Mouse (Mus musculus) left cerebral cortex, postnatal 25 days (tissue): ENCODE results near the gene Muc20. TPM values are rescaled to one million over a fixed set of nuclear protein-coding genes. Genes with fewer than 3 reads are reported as not detected.

Source experiments
- DNase-seq, 2 experiments: peaks; one replicate each; pipeline ENCODE4 v3.0.0; 2022; ENCODE audit warnings: low spot score in 2 of 2, mixed read lengths in 1 of 2
- intact Hi-C: fragments of 180-260 bp; cut with DNase I; formaldehyde crosslinking; loops from one replicate; pipeline ENCODE4 v1.15.1; 2025
- total RNA-seq, 2 experiments: library from RNA; stranded (reverse); gene quantifications; 2 replicates each; pipeline ENCODE4 v1.2.3; 2021

Gene Muc20
- total RNA-seq: not detected

- intact Hi-C loops: no loop called here
- no peak for DNase-seq
Observed at GRCm38 (mm10) chr16:32797426-32797689, at the start of gene Muc20. Gene Muc20 (minus strand): TSS chr16:32797435.

- intact Hi-C loops: no loop called here
- no peak for DNase-seq
Observed at GRCm38 (mm10) chr16:32831501-32831900, 34.3 kb upstream of the Muc20 start.

GRCm38 (mm10) chr16:32829104-32829503, 31.9 kb upstream of the Muc20 start:
- DNase-seq: no peak
- intact Hi-C loops: no loop called here

- intact Hi-C loops: no loop called here
- no peak for DNase-seq
Observed at GRCm38 (mm10) chr16:32826521-32826920, 29.3 kb upstream of the Muc20 start.

GRCm38 (mm10) chr16:32825380-32825779, 28.1 kb upstream of the Muc20 start:
- DNase-seq: no peak
- intact Hi-C loops: no loop called here

GRCm38 (mm10) chr16:32824061-32824460, 26.8 kb upstream of the Muc20 start:
- intact Hi-C loops: no loop called here
- no peak for DNase-seq

- no peak for DNase-seq
- intact Hi-C loops: no loop called here
Observed at GRCm38 (mm10) chr16:32823487-32823886, 26.3 kb upstream of the Muc20 start.

GRCm38 (mm10) chr16:32822881-32823280, 25.6 kb upstream of the Muc20 start:
- DNase-seq: no peak
- intact Hi-C loops: no loop called here

GRCm38 (mm10) chr16:32822450-32822827, 25.2 kb upstream of the Muc20 start:
- intact Hi-C loops: no loop called here
- DNase-seq: no peak

- intact Hi-C loops: no loop called here
- no peak for DNase-seq
Observed at GRCm38 (mm10) chr16:32821772-32822449, 24.7 kb upstream of the Muc20 start.

- intact Hi-C loops: loop anchor here (10.0 kb wide), 1 partner anchor 226 kb away; no protein-coding TSS in a partner anchor
- DNase-seq: no peak
Observed at GRCm38 (mm10) chr16:32818441-32818840, 21.2 kb upstream of the Muc20 start.

- intact Hi-C loops: loop anchor here (10.0 kb wide), 1 partner anchor 227 kb away; no protein-coding TSS in a partner anchor
- DNase-seq: no peak
Observed at GRCm38 (mm10) chr16:32818036-32818435, 20.8 kb upstream of the Muc20 start.

- intact Hi-C loops: loop anchor here (10.0 kb wide), 1 partner anchor 230 kb away; no protein-coding TSS in a partner anchor
- DNase-seq: no peak
Observed at GRCm38 (mm10) chr16:32815160-32815605, 17.9 kb upstream of the Muc20 start.

- intact Hi-C loops: loop anchor here (5.0 to 10.0 kb wide), 3 partner anchors 63 to 230 kb away; partner anchors contain the start of genes Fyttd1 and Rubcn
- peak; percentile 16 to 29 for DNase-seq
Observed at GRCm38 (mm10) chr16:32814539-32814938, 17.3 kb upstream of the Muc20 start.

- DNase-seq: no peak
- intact Hi-C loops: loop anchor here (5.0 to 10.0 kb wide), 3 partner anchors 64 to 231 kb away; partner anchors contain the start of genes Fyttd1 and Rubcn
Observed at GRCm38 (mm10) chr16:32813771-32814170, 16.5 kb upstream of the Muc20 start.

GRCm38 (mm10) chr16:32813362-32813761, 16.1 kb upstream of the Muc20 start:
- intact Hi-C loops: loop anchor here (5.0 to 10.0 kb wide), 3 partner anchors 64 to 231 kb away; partner anchors contain the start of genes Fyttd1 and Rubcn
- DNase-seq: no peak

- DNase-seq: peak; percentile 79 to 80
- intact Hi-C loops: loop anchor here (5.0 to 10.0 kb wide), 3 partner anchors 64 to 232 kb away; partner anchors contain the start of genes Fyttd1 and Rubcn
Observed at GRCm38 (mm10) chr16:32812888-32813361, 15.7 kb upstream of the Muc20 start.

- no peak for DNase-seq
- intact Hi-C loops: loop anchor here (5.0 to 10.0 kb wide), 3 partner anchors 67 to 234 kb away; partner anchors contain the start of genes Fyttd1 and Rubcn
Observed at GRCm38 (mm10) chr16:32810321-32810720, 13.1 kb upstream of the Muc20 start, which contains the start of gene Smbd1. Gene Smbd1 (minus strand): TSS chr16:32810477.

- no peak for DNase-seq
- intact Hi-C loops: no loop called here
Observed at GRCm38 (mm10) chr16:32807408-32808185, 10.4 kb upstream of the Muc20 start.

- DNase-seq: no peak
- intact Hi-C loops: no loop called here
Observed at GRCm38 (mm10) chr16:32805151-32805550, 7.9 kb upstream of the Muc20 start.
